Mouse (Mus musculus) MEL (cell line): ENCODE data around the gene Thsd4. TPM values are rescaled to one million over a fixed set of nuclear protein-coding genes. Genes with fewer than 3 reads are reported as not detected.

Experiments used
- DNase-seq: peaks from one replicate; pipeline ENCODE4 v3.0.0; 2011; ENCODE audit warnings: low read depth, low spot score
- H3K27ac ChIP-seq: 2 replicates; pipeline ENCODE4 v1.5.1; 2012; ENCODE audit warnings: low read depth, mild to moderate bottlenecking, control low read depth, low read length, moderate library complexity; ENCODE audit not compliant: control insufficient read depth
- H3K27me3 ChIP-seq, 2 experiments: fragments of 150-350 bp in 1 of 2; sonication (generic) in 1 of 2; 2 replicates each; pipeline ENCODE4 v1.6.1; 2012; ENCODE audit warnings: low read length in 2 of 2, mild to moderate bottlenecking in 2 of 2, improper control_type of control experiment in 1 of 2, moderate library complexity in 1 of 2; ENCODE audit not compliant: insufficient read depth in 2 of 2, control insufficient read depth in 1 of 2
- H3K36me3 ChIP-seq, 2 experiments: 2 replicates each; pipeline ENCODE4 v1.6.1; 2012 to 2014; ENCODE audit warnings: low read length in 2 of 2, improper control_type of control experiment in 1 of 2, inconsistent platforms in 1 of 2, mild to moderate bottlenecking in 1 of 2; ENCODE audit not compliant: insufficient read depth in 2 of 2, control insufficient read depth in 1 of 2
- H3K4me1 ChIP-seq, 2 experiments: fragments of 150-350 bp in 1 of 2; sonication (generic) in 1 of 2; 2 replicates each; pipeline ENCODE4 v1.6.1; 2012; ENCODE audit warnings: low read length in 2 of 2, improper control_type of control experiment in 1 of 2, mild to moderate bottlenecking in 1 of 2; ENCODE audit not compliant: insufficient read depth in 2 of 2, control insufficient read depth in 1 of 2
- H3K4me3 ChIP-seq, 2 experiments: fragments of 150-350 bp in 1 of 2; sonication (generic) in 1 of 2; 2 replicates each; pipeline ENCODE4 v1.5.1; 2012; ENCODE audit warnings: low read depth in 2 of 2, low read length in 2 of 2, mild to moderate bottlenecking in 2 of 2, moderate library complexity in 2 of 2, control low read depth in 1 of 2, improper control_type of control experiment in 1 of 2; ENCODE audit not compliant: control insufficient read depth in 1 of 2, insufficient read depth in 1 of 2
- H3K79me2 ChIP-seq: 2 replicates; pipeline ENCODE4 v1.6.1; 2012; ENCODE audit warnings: mild to moderate bottlenecking, low read length, moderate library complexity; ENCODE audit not compliant: control insufficient read depth, poor library complexity, insufficient read depth
- H3K9ac ChIP-seq: 2 replicates; pipeline ENCODE4 v1.6.1; 2012; ENCODE audit warnings: low read depth, mild to moderate bottlenecking, control low read depth, low read length, moderate library complexity; ENCODE audit not compliant: control insufficient read depth, poor library complexity, severe bottlenecking
- H3K9me3 ChIP-seq: fragments of 150-350 bp; sonication (generic); replicated peaks from 2 replicates; pipeline ENCODE4 v1.6.1; 2012; ENCODE audit warnings: mild to moderate bottlenecking, low read length, improper control_type of control experiment, moderate library complexity; ENCODE audit not compliant: insufficient read depth
- CHD1 ChIP-seq: IDR thresholded peaks from 2 replicates; pipeline ENCODE4 v1.6.1; 2012; ENCODE audit warnings: low read depth, mild to moderate bottlenecking, inconsistent platforms, low read length, improper control_type of control experiment
- CTCF ChIP-seq, 3 experiments: IDR thresholded peaks in 2 of 3; conservative IDR thresholded peaks in 1 of 3; 2 replicates each; pipeline ENCODE4 v1.5.1; 2011 to 2012; ENCODE audit warnings: low read length in 3 of 3, low read depth in 2 of 3, mild to moderate bottlenecking in 2 of 3, improper control_type of control experiment in 1 of 3, inconsistent platforms in 1 of 3, mixed read lengths in 1 of 3, moderate library complexity in 1 of 3; ENCODE audit not compliant: control insufficient read depth in 1 of 3, insufficient read depth in 1 of 3, poor library complexity in 1 of 3, severe bottlenecking in 1 of 3
- ELF1 ChIP-seq: IDR thresholded peaks from 2 replicates; pipeline ENCODE4 v1.6.1; 2014; ENCODE audit warnings: low read depth, mild to moderate bottlenecking, inconsistent platforms, low read length, improper control_type of control experiment, moderate library complexity
- EP300 ChIP-seq, 2 experiments: IDR thresholded peaks; 2 replicates each; pipeline ENCODE4 v1.6.1; 2011; ENCODE audit warnings: improper control_type of control experiment in 2 of 2, low read length in 2 of 2, low read depth in 1 of 2, mild to moderate bottlenecking in 1 of 2
- ETS1 ChIP-seq: IDR thresholded peaks from 2 replicates; pipeline ENCODE4 v1.6.1; 2012; ENCODE audit warnings: low read depth, mild to moderate bottlenecking, inconsistent platforms, low read length, improper control_type of control experiment, moderate library complexity
- GATA1 ChIP-seq: IDR thresholded peaks from 2 replicates; pipeline ENCODE4 v1.6.1; 2011; ENCODE audit warnings: low read depth, low read length, improper control_type of control experiment
- HCFC1 ChIP-seq: IDR thresholded peaks from 2 replicates; pipeline ENCODE4 v1.6.1; 2012; ENCODE audit warnings: low read depth, mild to moderate bottlenecking, inconsistent platforms, low read length, improper control_type of control experiment, moderate library complexity
- MAFK ChIP-seq: IDR thresholded peaks from 2 replicates; pipeline ENCODE4 v1.6.1; 2011; ENCODE audit warnings: low read depth, mild to moderate bottlenecking, low read length, improper control_type of control experiment, borderline replicate concordance
- MAX ChIP-seq: IDR thresholded peaks from 2 replicates; pipeline ENCODE4 v1.6.1; 2011; ENCODE audit warnings: low read length, improper control_type of control experiment
- MEF2A ChIP-seq: IDR thresholded peaks from 2 replicates; pipeline ENCODE4 v1.6.1; 2014; ENCODE audit warnings: low read depth, mild to moderate bottlenecking, inconsistent platforms, low read length, improper control_type of control experiment; ENCODE audit not compliant: poor library complexity, insufficient replicate concordance, severe bottlenecking; ENCODE audit errors: extremely low read depth
- MXI1 ChIP-seq: IDR thresholded peaks from 2 replicates; pipeline ENCODE4 v1.6.1; 2011; ENCODE audit warnings: mild to moderate bottlenecking, low read depth, low read length, improper control_type of control experiment
- MYB ChIP-seq: IDR thresholded peaks from 2 replicates; pipeline ENCODE4 v1.6.1; 2011; ENCODE audit warnings: mild to moderate bottlenecking, low read depth, low read length, improper control_type of control experiment
- NELFE ChIP-seq: IDR thresholded peaks from 2 replicates; pipeline ENCODE4 v1.6.1; 2011; ENCODE audit warnings: low read depth, low read length, improper control_type of control experiment
- POLR2AphosphoS2 ChIP-seq: IDR thresholded peaks from 2 replicates; pipeline ENCODE4 v1.6.1; 2011; ENCODE audit warnings: low read length, improper control_type of control experiment
- POLR2AphosphoS5 ChIP-seq: IDR thresholded peaks from 2 replicates; pipeline ENCODE4 v1.6.1; 2012; ENCODE audit warnings: low read depth, borderline replicate concordance, mild to moderate bottlenecking, inconsistent platforms, low read length, moderate library complexity, mixed read lengths
- UBTF ChIP-seq: IDR thresholded peaks from 2 replicates; pipeline ENCODE4 v1.6.1; 2012; ENCODE audit warnings: low read depth, mild to moderate bottlenecking, inconsistent platforms, low read length, improper control_type of control experiment, moderate library complexity, borderline replicate concordance; ENCODE audit not compliant: insufficient read depth
- USF1 ChIP-seq: IDR thresholded peaks from 2 replicates; pipeline ENCODE4 v1.6.1; 2014; ENCODE audit warnings: low read depth, mild to moderate bottlenecking, inconsistent platforms, low read length, improper control_type of control experiment, moderate library complexity
- USF2 ChIP-seq, 2 experiments: IDR thresholded peaks; 2 replicates each; pipeline ENCODE4 v1.6.1; 2011 to 2012; ENCODE audit warnings: improper control_type of control experiment in 2 of 2, low read length in 2 of 2, borderline replicate concordance in 1 of 2, inconsistent platforms in 1 of 2, low read depth in 1 of 2, mild to moderate bottlenecking in 1 of 2; ENCODE audit not compliant: insufficient read depth in 1 of 2
- ZC3H11A ChIP-seq: IDR thresholded peaks from 2 replicates; pipeline ENCODE4 v1.6.1; 2012; ENCODE audit warnings: low read depth, mild to moderate bottlenecking, inconsistent platforms, low read length, improper control_type of control experiment
- ZMIZ1 ChIP-seq: IDR thresholded peaks from 2 replicates; pipeline ENCODE4 v1.6.1; 2012; ENCODE audit warnings: low read depth, mild to moderate bottlenecking, inconsistent platforms, low read length, improper control_type of control experiment, moderate library complexity
- polyA plus RNA-seq, 2 experiments: library from polyadenylated mRNA; stranded (reverse) in 1 of 2; unstranded in 1 of 2; fragments of >175 nt in 1 of 2; fragments of >200 nt in 1 of 2; gene quantifications; 2 replicates each; pipeline versions ENCODE4 v1.2.1 to v1.2.4; 2012; ENCODE audit warnings: low replicate concordance in 2 of 2, low read depth in 1 of 2; ENCODE audit not compliant: insufficient read length in 2 of 2, insufficient read depth in 1 of 2, missing spikeins in 1 of 2
- total RNA-seq: library from RNA; depleted of rRNA; stranded (reverse); fragments of 300-350 nt; gene quantifications from 2 replicates; pipeline ENCODE4 v1.2.3, GENCODE M21; 2012

The Thsd4 gene
- total and polyA plus RNA-seq, 3 experiments: 0.08 TPM; not detected in 1

DNA sequence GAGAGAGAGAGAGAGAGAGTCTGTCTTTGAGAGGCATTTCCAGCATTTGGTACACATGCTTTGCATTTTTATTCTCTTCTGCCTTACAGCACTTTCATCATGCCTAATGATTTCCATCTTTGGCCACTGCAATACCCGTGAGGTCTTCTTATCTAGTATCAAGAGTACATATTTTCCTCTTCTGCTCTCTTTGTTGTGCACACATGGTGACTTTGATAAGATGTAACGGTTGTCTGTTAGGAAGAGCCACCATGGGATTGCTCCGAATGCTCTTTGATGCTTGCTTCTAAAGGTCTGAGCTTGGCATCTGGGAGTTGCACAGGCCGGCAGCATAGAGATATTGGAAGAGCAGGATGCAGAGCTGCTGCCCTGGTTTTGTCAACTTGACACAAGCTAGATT, 49.2 kb upstream of the Thsd4 start (continued):
- peak; percentile 53; the same call in 1 of the 2 replicates for TF ChIP-seq MEF2A
- peak; percentile 89 to 94 for TF ChIP-seq EP300 (IDR thresholded peaks at IDR 0.05; ENCODE audit: low read depth in 1 of 2, low read length in 2 of 2)
- TF ChIP-seq POLR2AphosphoS2: no peak
- peak; percentile 43; the same call in 1 of the 2 replicates for TF ChIP-seq ELF1
- no peak for TF ChIP-seq CHD1
- TF ChIP-seq MAFK: no peak
- no peak for TF ChIP-seq CTCF (IDR thresholded peaks at IDR 0.05 in 2 of 3, conservative IDR thresholded peaks at IDR 0.05 in 1 of 3; ENCODE audit: control insufficient read depth in 1 of 3, insufficient read depth in 1 of 3, low read depth in 2 of 3, low read length in 3 of 3, poor library complexity in 1 of 3, severe bottlenecking in 1 of 3)
- TF ChIP-seq HCFC1: no peak
- TF ChIP-seq USF2 (IDR thresholded peaks at IDR 0.05; ENCODE audit: borderline replicate concordance in 1 of 2, insufficient read depth in 1 of 2, low read depth in 1 of 2, low read length in 2 of 2): no peak

DNA sequence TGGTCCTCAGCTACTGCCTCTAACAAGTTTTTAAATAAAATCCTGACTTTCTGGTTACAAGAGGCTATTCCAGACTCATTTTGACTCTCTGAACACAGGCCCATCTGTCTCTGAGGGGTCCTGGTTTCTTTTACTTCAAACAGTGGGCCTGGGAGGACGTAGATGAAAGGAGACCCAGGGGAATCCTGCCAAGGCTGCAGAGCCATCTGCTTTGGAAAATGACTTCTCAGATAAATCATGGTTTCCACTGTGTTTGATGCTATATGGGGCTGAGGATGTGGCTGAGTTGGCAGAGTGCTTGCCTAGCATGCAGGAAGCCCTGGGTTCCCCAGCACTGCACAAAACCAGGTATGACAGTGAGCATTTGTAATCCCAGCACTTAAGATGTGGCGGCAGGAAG, 47.5 kb upstream of the Thsd4 start:
- Histone ChIP-seq H3K27me3 (no peaks in the 10 kb centered on the region), H3K4me3 (no peak overlapping the region), H3K4me1 (peaks cover 17 to 20% of the 10 kb centered on the region in 2 experiments), H3K9me3 (no peaks in the 10 kb centered on the region), H3K27ac (no peak overlapping the region), H3K36me3 (peaks cover 0 to 19% of the 10 kb centered on the region in 2 experiments; a peak in 2 of 4 replicates), H3K79me2 (no peaks in the 10 kb centered on the region), H3K9ac (no peak overlapping the region)
- DNase-seq: no peak
- TF ChIP-seq ZC3H11A (no peak), USF1 (no peak), ELF1 (no peak), UBTF (no peak), ZMIZ1 (no peak), NELFE (no peak)
- TF ChIP-seq, all 39 proteins: peak for 0

DNA sequence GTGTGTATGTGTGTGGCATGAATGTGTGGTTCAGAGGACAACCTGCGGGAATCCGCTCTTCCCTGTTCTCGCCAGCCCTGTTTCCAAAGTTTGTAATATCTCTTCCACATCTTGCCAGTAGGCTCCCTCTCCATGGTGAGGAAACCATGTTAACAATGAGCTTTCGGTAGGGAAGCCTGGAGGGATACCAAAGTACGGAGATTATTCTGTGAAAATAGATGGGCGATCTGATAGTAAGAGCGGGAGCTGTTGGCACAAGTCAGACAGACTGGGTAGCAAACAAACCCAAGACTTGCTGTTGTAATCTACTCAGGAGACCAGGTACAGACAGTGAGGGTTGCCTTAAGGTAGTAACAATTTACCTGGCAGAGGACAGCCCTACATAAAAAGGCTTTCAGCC, 42.0 kb upstream of the Thsd4 start:
- no peak overlapping the region for H3K9ac ChIP-seq
- H3K9me3 ChIP-seq: no peaks in the 10 kb centered on the region
- no peaks in the 10 kb centered on the region for H3K79me2 ChIP-seq
- DNase-seq: no peak
- peaks cover 0 to 5% of the 10 kb centered on the region in 2 experiments; a peak in 1 of 4 replicates for H3K4me1 ChIP-seq
- H3K27me3 ChIP-seq: no peaks in the 10 kb centered on the region
- H3K27ac ChIP-seq: no peak overlapping the region
- no peaks in the 10 kb centered on the region for H3K36me3 ChIP-seq
- no peak overlapping the region for H3K4me3 ChIP-seq
- TF ChIP-seq MAX (no peak), ETS1 (no peak), GATA1 (no peak), ZMIZ1 (no peak), MXI1 (no peak), USF1 (no peak), POLR2AphosphoS5 (no peak), MYB (no peak)
